Mouse (Mus musculus) E14TG2a.4 (cell line): ENCODE results near the gene Mc3r.

Experiments
- CTCF ChIP-seq: conservative IDR thresholded peaks from 2 replicates; pipeline ENCODE4 v1.5.1; 2014; ENCODE audit warnings: low read length
- NANOG ChIP-seq: IDR thresholded peaks from 2 replicates; pipeline ENCODE4 v1.6.1; 2014; ENCODE audit warnings: borderline replicate concordance, low read length, mixed read lengths

DNA sequence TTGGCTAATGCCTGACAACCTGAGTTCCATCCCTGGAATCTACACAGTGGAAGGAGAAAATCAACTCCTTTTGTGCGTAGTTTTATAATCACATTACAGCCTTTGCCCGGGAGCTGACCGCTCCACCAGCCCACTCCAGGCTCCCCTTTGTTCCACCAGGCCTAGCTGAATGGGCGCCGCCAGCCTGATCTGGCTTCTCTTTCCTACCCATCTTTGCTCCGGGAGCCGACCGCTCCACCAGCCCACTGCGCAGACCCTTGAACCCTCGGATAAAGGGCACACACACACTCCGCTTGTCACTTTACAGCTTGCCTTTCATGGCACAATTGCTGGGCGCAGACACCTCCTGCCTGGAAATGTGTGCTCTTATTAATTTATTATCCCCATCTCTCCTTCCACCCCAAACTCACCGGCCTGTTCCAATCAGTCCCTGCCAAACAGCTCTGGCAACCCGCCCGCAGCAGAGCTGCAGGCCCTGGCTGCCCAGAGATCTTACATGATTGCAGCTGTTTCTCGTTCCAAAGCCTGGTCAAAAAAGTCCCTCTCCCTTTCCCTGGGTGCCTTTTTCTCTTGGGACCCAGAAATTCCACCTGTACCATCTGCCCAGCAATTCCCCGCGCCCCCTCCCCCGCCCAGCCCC is 33.9 kb downstream of the Mc3r start:
- TF ChIP-seq CTCF (no peak), NANOG (no peak)
